10 mouse cellular contexts compared by ENCODE assay signal in the genomic region with DNA sequence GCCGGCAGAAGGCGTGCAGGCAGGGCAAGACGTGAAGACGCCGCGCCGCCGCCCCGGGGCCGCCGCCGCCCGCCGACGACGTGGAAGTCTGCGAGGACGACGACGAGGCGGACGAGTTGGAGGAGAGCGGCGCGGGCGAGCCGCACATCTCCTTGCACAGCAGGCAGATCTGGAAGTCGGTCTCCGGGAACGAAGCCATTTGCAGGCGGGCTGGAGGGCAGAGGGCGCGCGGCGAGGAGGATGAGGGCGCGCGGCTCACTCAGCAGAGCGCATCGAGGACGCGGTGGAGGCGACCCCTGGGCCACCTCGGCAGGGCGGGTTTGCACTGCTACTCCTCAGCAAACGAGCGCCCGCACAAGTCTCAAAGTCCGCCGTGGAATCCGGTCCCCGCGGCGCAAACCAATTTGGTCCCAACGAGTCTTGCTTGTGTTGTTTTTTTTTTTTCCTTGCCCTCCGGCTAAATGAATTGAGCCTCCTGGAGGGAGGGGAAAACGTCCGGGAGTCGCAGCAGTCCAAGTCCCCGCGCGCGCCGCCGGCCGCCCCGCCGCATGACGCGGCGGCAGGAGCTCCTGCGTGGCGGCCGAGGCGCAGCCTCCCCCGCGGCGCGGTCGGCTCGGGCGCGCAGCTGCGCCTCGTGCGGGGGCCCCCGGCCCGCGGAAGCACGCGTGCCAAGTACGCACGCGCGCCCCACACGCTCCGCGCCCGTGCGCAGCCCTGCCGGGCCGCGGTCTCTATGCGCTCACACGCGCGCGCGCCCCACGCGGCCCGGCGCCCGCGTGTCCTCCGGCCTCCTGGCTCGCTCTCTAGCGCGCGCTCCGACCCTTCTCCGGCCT. TPM values are rescaled to one million over a fixed set of nuclear protein-coding genes. Genes with fewer than 3 reads are reported as not detected.
DNase-seq lines count a peak whose midpoint lies in the region; ATAC-seq and TF ChIP-seq lines count a peak whose summit lies in the region.
"Had no signal": no experiment of that assay in that cellular context is flagged by ENCODE, and none has a peak within 500 bp of the region (broad histone marks: within the 10 kb centered on the region; RNA-seq: fewer than 3 reads in every experiment).

No protein-coding gene starts in this region.

- WGBS in heart, embryonic 15.5 days, result under 1% methylated on average over 120 of the region's 122 CpGs
- under 1% methylated on average over 121 of the region's 122 CpGs for WGBS in forebrain, embryonic 10.5 days
- WGBS in limb, embryonic 12.5 days, result under 1% methylated on average over 112 of the region's 122 CpGs
- under 1% methylated on average over 97 of the region's 122 CpGs for WGBS in neural tube, embryonic 15.5 days

- no peak for ATAC-seq in heart, embryonic 15.5 days (replicated peaks; ENCODE audit: insufficient number of reproducible peaks, insufficient read depth, low FRiP score, low read depth)
- ATAC-seq in limb, embryonic 12.5 days (ENCODE audit: insufficient number of reproducible peaks, insufficient read depth, low FRiP score, low TSS enrichment, low read depth), result no peak
- ATAC-seq in neural tube, embryonic 15.5 days (ENCODE audit: low FRiP score), result peak; percentile 89

- peak overlapping the region; percentile 61 for H3K4me3 ChIP-seq in heart, embryonic 15.5 days
- H3K4me3 ChIP-seq in ES-E14 (ENCODE audit: insufficient read depth in 1 of 2, low read depth in 1 of 2, low read length in 2 of 2, poor library complexity in 1 of 2, severe bottlenecking in 1 of 2), result peak overlapping the region; percentile 91 to 99
- peak overlapping the region; percentile 82 for H3K4me3 ChIP-seq in forebrain, embryonic 10.5 days
- peak overlapping the region; percentile 72 for H3K4me3 ChIP-seq in limb, embryonic 12.5 days (replicated peaks)
- H3K4me3 ChIP-seq in neural tube, embryonic 15.5 days (replicated peaks), result peak overlapping the region; percentile 67

- H3K9me3 ChIP-seq in heart, embryonic 15.5 days (replicated peaks), result no peaks in the 10 kb centered on the region
- no peaks in the 10 kb centered on the region for H3K9me3 ChIP-seq in ES-E14 (ENCODE audit: control insufficient read depth, insufficient read depth, low read depth, low read length)
- peaks cover 3% of the 10 kb centered on the region; the same call in 1 of the 2 replicates for H3K9me3 ChIP-seq in forebrain, embryonic 10.5 days
- H3K9me3 ChIP-seq in limb, embryonic 12.5 days, result no peaks in the 10 kb centered on the region
- no peaks in the 10 kb centered on the region for H3K9me3 ChIP-seq in neural tube, embryonic 15.5 days (replicated peaks)

- peaks cover 79% of the 10 kb centered on the region for H3K27me3 ChIP-seq in heart, embryonic 15.5 days
- peaks cover 10% of the 10 kb centered on the region; the same call in 1 of the 2 replicates for H3K27me3 ChIP-seq in forebrain, embryonic 10.5 days (ENCODE audit: poor library complexity, severe bottlenecking)
- H3K27me3 ChIP-seq in limb, embryonic 12.5 days, result no peaks in the 10 kb centered on the region; the same call in none of the 2 replicates
- peaks cover 51% of the 10 kb centered on the region for H3K27me3 ChIP-seq in neural tube, embryonic 15.5 days (replicated peaks)

- no peak for DNase-seq in heart, postnatal 25 days (ENCODE audit: low spot score)
- DNase-seq in ES-E14 (ENCODE audit: low read depth, low spot score), result no peak
- peak; percentile 64 for DNase-seq in forebrain, embryonic 10.5 days (ENCODE audit: extremely low spot score, low spot score)
- no peak for DNase-seq in cerebellum, postnatal 4 days (ENCODE audit: low spot score in 2 of 2)
- no peak for DNase-seq in urinary bladder, adult 18-20 months (ENCODE audit: low spot score in 2 of 2)

- H3K4me2 ChIP-seq in heart, embryonic 15.5 days, result peak overlapping the region; percentile 98
- H3K4me2 ChIP-seq in limb, embryonic 12.5 days, result peak overlapping the region; percentile 91
- peak overlapping the region; percentile 94 for H3K4me2 ChIP-seq in neural tube, embryonic 15.5 days

- H3K36me3 ChIP-seq in heart, embryonic 15.5 days, result no peaks in the 10 kb centered on the region
- peaks cover 29% of the 10 kb centered on the region for H3K36me3 ChIP-seq in ES-E14 (ENCODE audit: control insufficient read depth, insufficient read depth, low read length, poor library complexity, severe bottlenecking)
- H3K36me3 ChIP-seq in forebrain, embryonic 10.5 days (replicated peaks), result no peaks in the 10 kb centered on the region
- no peaks in the 10 kb centered on the region for H3K36me3 ChIP-seq in limb, embryonic 12.5 days
- H3K36me3 ChIP-seq in neural tube, embryonic 15.5 days, result no peaks in the 10 kb centered on the region

- H3K27ac ChIP-seq in heart, embryonic 15.5 days, result no peak overlapping the region
- H3K27ac ChIP-seq in ES-E14 (ENCODE audit: insufficient read depth, low read depth, low read length, poor library complexity, severe bottlenecking), result peak overlapping the region; percentile 100
- peak overlapping the region; percentile 99 for H3K27ac ChIP-seq in forebrain, embryonic 10.5 days
- H3K27ac ChIP-seq in limb, embryonic 12.5 days, result peak overlapping the region; percentile 96
- H3K27ac ChIP-seq in neural tube, embryonic 15.5 days (replicated peaks), result peak overlapping the region; percentile 74

- H3K9ac ChIP-seq in heart, embryonic 15.5 days, result peak overlapping the region; percentile 43
- H3K9ac ChIP-seq in ES-E14 (ENCODE audit: insufficient read depth, low read depth, low read length, poor library complexity, severe bottlenecking), result peak overlapping the region; percentile 99
- H3K9ac ChIP-seq in limb, embryonic 12.5 days (replicated peaks), result peak overlapping the region; percentile 89
- peak overlapping the region; percentile 68 for H3K9ac ChIP-seq in neural tube, embryonic 15.5 days (replicated peaks)

- intact Hi-C loops in heart, postnatal 25 days (cut with DNase I), result no loop called here

- peaks cover 35% of the 10 kb centered on the region for H3K4me1 ChIP-seq in heart, embryonic 15.5 days (replicated peaks)
- H3K4me1 ChIP-seq in ES-E14 (ENCODE audit: control insufficient read depth in 2 of 2, insufficient read depth in 2 of 2, low read length in 2 of 2, poor library complexity in 1 of 2), result peaks cover 2 to 5% of the 10 kb centered on the region in 2 experiments
- peaks cover 57% of the 10 kb centered on the region for H3K4me1 ChIP-seq in forebrain, embryonic 10.5 days
- peaks cover 46% of the 10 kb centered on the region for H3K4me1 ChIP-seq in limb, embryonic 12.5 days (replicated peaks)
- peaks cover 43% of the 10 kb centered on the region for H3K4me1 ChIP-seq in neural tube, embryonic 15.5 days

- in situ Hi-C loops in ES-E14 (cut with MboI; ENCODE audit: low sequenced_read_pairs in 2 of 2, unreplicated experiment in 2 of 2), result no loop called here

TF ChIP-seq in ES-E14, 5 proteins besides CTCF, POLR2A, EP300 and RAD21:
- TF ChIP-seq MAFK (IDR thresholded peaks at IDR 0.05; ENCODE audit: insufficient read depth, low read depth, low read length) (no peak), ZNF384 (IDR thresholded peaks at IDR 0.05; ENCODE audit: low read depth, low read length) (peak; percentile 86)

RNA-seq across cellular contexts. Expression of a gene that starts 1.0 kb away (rescaled TPM):
- polyA plus RNA-seq in heart, embryonic 15.5 days (2015; fragmentation: Nextera tagmentation; extraction: Ambion mirVana), result 0.05 and 0.10 TPM in 2 replicates
- total RNA-seq in heart, postnatal 25 days (2021), result not detected
- 132 and 141 TPM in 2 replicates for total RNA-seq in ES-E14 (2012; rRNA removed)
- polyA plus RNA-seq in forebrain, embryonic 10.5 days (2016; fragmentation: Nextera tagmentation; extraction: Ambion mirVana), result 5.9 and 6.5 TPM in 2 replicates
- polyA plus RNA-seq in limb, embryonic 12.5 days (2016; fragmentation: Nextera tagmentation; extraction: Ambion mirVana), result 1.6 and 2.3 TPM in 2 replicates
- 0.35 and 0.54 TPM in 2 replicates for polyA plus RNA-seq in neural tube, embryonic 15.5 days (2015; fragmentation: Nextera tagmentation; extraction: Ambion mirVana)
- polyA plus RNA-seq: Patski had no signal

RNA-seq across cellular contexts. Expression of a gene that starts 47.6 kb away (rescaled TPM):
- polyA plus RNA-seq in heart, embryonic 15.5 days (2015; fragmentation: Nextera tagmentation; extraction: Ambion mirVana), result 1.3 and 1.7 TPM in 2 replicates
- total RNA-seq in heart, postnatal 25 days (2021), result not detected
- total RNA-seq in ES-E14 (2012; rRNA removed), result 1.8 and 2.7 TPM in 2 replicates
- 1.0 and 1.2 TPM in 2 replicates for polyA plus RNA-seq in forebrain, embryonic 10.5 days (2016; fragmentation: Nextera tagmentation; extraction: Ambion mirVana)
- 0.41 and 0.70 TPM in 2 replicates for polyA plus RNA-seq in limb, embryonic 12.5 days (2016; fragmentation: Nextera tagmentation; extraction: Ambion mirVana)
- not detected in 2 replicates for polyA plus RNA-seq in neural tube, embryonic 15.5 days (2015; fragmentation: Nextera tagmentation; extraction: Ambion mirVana)
- total RNA-seq: left cerebral cortex, postnatal 14 days had no signal
- polyA plus RNA-seq: Patski had no signal

RNA-seq across cellular contexts. Expression of a gene that starts 58.4 kb away (rescaled TPM):
- 0.57 TPM in 1 of 2 replicates, not detected in the other for polyA plus RNA-seq in heart, embryonic 15.5 days (2015; fragmentation: Nextera tagmentation; extraction: Ambion mirVana)
- total RNA-seq in heart, postnatal 25 days (2021), result not detected
- total RNA-seq in ES-E14 (2012; rRNA removed), result 1.4 and 1.8 TPM in 2 replicates
- polyA plus RNA-seq in forebrain, embryonic 10.5 days (2016; fragmentation: Nextera tagmentation; extraction: Ambion mirVana), result not detected in 2 replicates
- not detected in 2 replicates for polyA plus RNA-seq in limb, embryonic 12.5 days (2016; fragmentation: Nextera tagmentation; extraction: Ambion mirVana)
- 0.84 TPM in 1 of 2 replicates, not detected in the other for polyA plus RNA-seq in neural tube, embryonic 15.5 days (2015; fragmentation: Nextera tagmentation; extraction: Ambion mirVana)
- total RNA-seq: left cerebral cortex, postnatal 14 days had no signal
- polyA plus RNA-seq: Patski had no signal

Comparison
In these comparisons a context has a peak if more than half of its experiments do, and no peak if none do; other contexts are left out.
1. H3K9ac ChIP-seq: peak in every context shown above with its lines; median percentile 99 in ES-E14; 89 in limb, embryonic 12.5 days; 68 in neural tube, embryonic 15.5 days; 43 in heart, embryonic 15.5 days.